Mouse (Mus musculus) hindbrain, embryonic 10.5 days (tissue): Measurements from ENCODE around the gene Ube2q1. TPM values are rescaled to one million over a fixed set of nuclear protein-coding genes. Genes with fewer than 3 reads are reported as not detected.
A peak's percentile ranks its signal among the peaks of the same experiment; 100 is the strongest.

Source experiments
- DNase-seq: peaks from one replicate; pipeline ENCODE4 v3.0.0-alpha.2; 2017; ENCODE audit warnings: low spot score
- H3K27ac ChIP-seq: fragments of 300-500 bp; sonication (generic); 2 replicates; pipeline ENCODE4 v1.5.1; 2016; ENCODE audit warnings: mild to moderate bottlenecking, moderate library complexity
- H3K27me3 ChIP-seq: fragments of 300-500 bp; sonication (generic); 2 replicates; pipeline ENCODE4 v1.6.1; 2016; ENCODE audit warnings: mild to moderate bottlenecking; ENCODE audit not compliant: poor library complexity, insufficient read depth, severe bottlenecking
- H3K36me3 ChIP-seq: fragments of 300-500 bp; sonication (generic); 2 replicates; pipeline ENCODE4 v1.6.1; 2016; ENCODE audit warnings: mild to moderate bottlenecking, moderate library complexity
- H3K4me1 ChIP-seq: fragments of 300-500 bp; sonication (generic); replicated peaks from 2 replicates; pipeline ENCODE4 v1.6.1; 2016; ENCODE audit warnings: mild to moderate bottlenecking
- H3K4me3 ChIP-seq: fragments of 300-500 bp; sonication (generic); 2 replicates; pipeline ENCODE4 v1.5.1; 2016; ENCODE audit warnings: mild to moderate bottlenecking, moderate library complexity
- H3K9me3 ChIP-seq: fragments of 300-500 bp; sonication (generic); 2 replicates; pipeline ENCODE4 v1.6.1; 2016; ENCODE audit warnings: mild to moderate bottlenecking, moderate library complexity
- WGBS: fragments of 180-500 bp; shearing (Covaris S2); methylation state at CpG from one replicate; pipeline ENCODE4 v1.1.7; 2016; 5-methylcytosine and 5-hydroxymethylcytosine counted together
- polyA plus RNA-seq: library from polyadenylated mRNA; unstranded; fragments of >200 nt; fragmentation: Nextera tagmentation; extraction: Ambion mirVana; gene quantifications from 2 replicates; pipeline ENCODE4 v1.2.1, GENCODE M21; 2016

The Ube2q1 gene
- polyA plus RNA-seq, 1 experiment from 2014 or later, result 17.1 TPM

- WGBS, result 77% methylated on average over 7 of the region's 7 CpGs
- Histone ChIP-seq H3K36me3 (no peaks in the 10 kb centered on the region), H3K4me1 (no peaks in the 10 kb centered on the region), H3K4me3 (no peak overlapping the region), H3K27me3 (no peaks in the 10 kb centered on the region), H3K27ac (no peak overlapping the region), H3K9me3 (no peaks in the 10 kb centered on the region)
- DNase-seq, result no peak
Observed at GRCm38 (mm10) chr3:89814051-89814450, 40.6 kb downstream of the Ube2q1 start.

GRCm38 (mm10) chr3:89817056-89817455 is 43.6 kb downstream of the Ube2q1 start:
- Histone ChIP-seq H3K9me3 (no peaks in the 10 kb centered on the region), H3K4me1 (no peaks in the 10 kb centered on the region), H3K27ac (no peak overlapping the region), H3K27me3 (no peaks in the 10 kb centered on the region), H3K36me3 (no peaks in the 10 kb centered on the region), H3K4me3 (no peak overlapping the region)
- DNase-seq, result no peak
- 65% methylated on average over 4 of the region's 4 CpGs for WGBS

- Histone ChIP-seq H3K9me3 (no peaks in the 10 kb centered on the region), H3K4me1 (no peaks in the 10 kb centered on the region), H3K4me3 (no peak overlapping the region), H3K27ac (no peak overlapping the region), H3K36me3 (no peaks in the 10 kb centered on the region), H3K27me3 (no peaks in the 10 kb centered on the region)
- WGBS, result 84% methylated on average over 3 of the region's 3 CpGs
- DNase-seq, result no peak
Observed at GRCm38 (mm10) chr3:89818605-89819004, 45.2 kb downstream of the Ube2q1 start.

- WGBS, result 72% methylated on average over 7 of the region's 7 CpGs
- Histone ChIP-seq H3K9me3 (no peaks in the 10 kb centered on the region), H3K27ac (no peak overlapping the region), H3K36me3 (no peaks in the 10 kb centered on the region), H3K4me3 (no peak overlapping the region), H3K27me3 (no peaks in the 10 kb centered on the region), H3K4me1 (no peaks in the 10 kb centered on the region)
- no peak for DNase-seq
Observed at GRCm38 (mm10) chr3:89819897-89820296, 46.5 kb downstream of the Ube2q1 start.

GRCm38 (mm10) chr3:89820311-89821095 is 47.1 kb downstream of the Ube2q1 start:
- Histone ChIP-seq H3K4me3 (no peak overlapping the region), H3K9me3 (no peaks in the 10 kb centered on the region), H3K36me3 (no peaks in the 10 kb centered on the region), H3K27ac (no peak overlapping the region), H3K27me3 (no peaks in the 10 kb centered on the region), H3K4me1 (no peaks in the 10 kb centered on the region)
- no peak for DNase-seq
- WGBS, result 87% methylated on average over 12 of the region's 12 CpGs

GRCm38 (mm10) chr3:89821096-89821513 is 47.7 kb downstream of the Ube2q1 start:
- DNase-seq, result no peak
- H3K27ac ChIP-seq, result no peak overlapping the region
- no peak overlapping the region for H3K4me3 ChIP-seq
- no peaks in the 10 kb centered on the region for H3K36me3 ChIP-seq
- peaks cover 1% of the 10 kb centered on the region; the same call in 1 of the 2 replicates for H3K27me3 ChIP-seq
- H3K4me1 ChIP-seq, result no peaks in the 10 kb centered on the region
- 85% methylated on average over 11 of the region's 11 CpGs for WGBS
- no peaks in the 10 kb centered on the region for H3K9me3 ChIP-seq

- no peak for DNase-seq
- no peak overlapping the region for H3K4me3 ChIP-seq
- H3K9me3 ChIP-seq, result no peaks in the 10 kb centered on the region
- no peaks in the 10 kb centered on the region for H3K36me3 ChIP-seq
- peaks cover 6% of the 10 kb centered on the region; the same call in 1 of the 2 replicates for H3K27me3 ChIP-seq
- H3K4me1 ChIP-seq, result no peaks in the 10 kb centered on the region
- 73% methylated on average over 10 of the region's 10 CpGs for WGBS
- H3K27ac ChIP-seq, result no peak overlapping the region
Observed at GRCm38 (mm10) chr3:89821548-89822480, 48.4 kb downstream of the Ube2q1 start.

- Histone ChIP-seq H3K4me3 (no peak overlapping the region), H3K27me3 (peaks cover 17% of the 10 kb centered on the region), H3K4me1 (no peaks in the 10 kb centered on the region), H3K27ac (no peak overlapping the region), H3K9me3 (0 out of 2 replicates have a peak, but pooled peaks cover 2% of the 10 kb centered on the region), H3K36me3 (no peaks in the 10 kb centered on the region)
- 71% methylated on average over 2 of the region's 2 CpGs for WGBS
- DNase-seq, result no peak
Observed at GRCm38 (mm10) chr3:89823594-89823993, 50.2 kb downstream of the Ube2q1 start.

- no peaks in the 10 kb centered on the region for H3K36me3 ChIP-seq
- WGBS, result 75% methylated on average over 3 of the region's 3 CpGs
- peaks cover 6% of the 10 kb centered on the region for H3K4me1 ChIP-seq
- H3K9me3 ChIP-seq, result 0 out of 2 replicates have a peak, but pooled peaks cover 2% of the 10 kb centered on the region
- H3K27ac ChIP-seq, result no peak overlapping the region
- H3K4me3 ChIP-seq, result no peak overlapping the region
- H3K27me3 ChIP-seq, result peaks cover 44% of the 10 kb centered on the region
- no peak for DNase-seq
Observed at GRCm38 (mm10) chr3:89826295-89826694, 52.9 kb downstream of the Ube2q1 start.

GRCm38 (mm10) chr3:89830815-89831591 is 57.6 kb downstream of the Ube2q1 start, which contains the start of gene She:
Gene She, plus strand, starts transcription at chr3:89831370.
- 3% methylated on average over 96 of the region's 96 CpGs for WGBS
- peak; percentile 35 for DNase-seq
- Histone ChIP-seq H3K9me3 (0 out of 2 replicates have a peak, but pooled peaks cover 2% of the 10 kb centered on the region), H3K27me3 (peaks cover 79% of the 10 kb centered on the region), H3K27ac (peak within 1 kb of the TSS; percentile 70), H3K36me3 (no peaks in the 10 kb centered on the region), H3K4me1 (peaks cover 12% of the 10 kb centered on the region), H3K4me3 (peak within 1 kb of the TSS; percentile 54)
